Mouse (Mus musculus): ENCODE data around the gene Gm28038.

The Gm28038 gene

DNA sequence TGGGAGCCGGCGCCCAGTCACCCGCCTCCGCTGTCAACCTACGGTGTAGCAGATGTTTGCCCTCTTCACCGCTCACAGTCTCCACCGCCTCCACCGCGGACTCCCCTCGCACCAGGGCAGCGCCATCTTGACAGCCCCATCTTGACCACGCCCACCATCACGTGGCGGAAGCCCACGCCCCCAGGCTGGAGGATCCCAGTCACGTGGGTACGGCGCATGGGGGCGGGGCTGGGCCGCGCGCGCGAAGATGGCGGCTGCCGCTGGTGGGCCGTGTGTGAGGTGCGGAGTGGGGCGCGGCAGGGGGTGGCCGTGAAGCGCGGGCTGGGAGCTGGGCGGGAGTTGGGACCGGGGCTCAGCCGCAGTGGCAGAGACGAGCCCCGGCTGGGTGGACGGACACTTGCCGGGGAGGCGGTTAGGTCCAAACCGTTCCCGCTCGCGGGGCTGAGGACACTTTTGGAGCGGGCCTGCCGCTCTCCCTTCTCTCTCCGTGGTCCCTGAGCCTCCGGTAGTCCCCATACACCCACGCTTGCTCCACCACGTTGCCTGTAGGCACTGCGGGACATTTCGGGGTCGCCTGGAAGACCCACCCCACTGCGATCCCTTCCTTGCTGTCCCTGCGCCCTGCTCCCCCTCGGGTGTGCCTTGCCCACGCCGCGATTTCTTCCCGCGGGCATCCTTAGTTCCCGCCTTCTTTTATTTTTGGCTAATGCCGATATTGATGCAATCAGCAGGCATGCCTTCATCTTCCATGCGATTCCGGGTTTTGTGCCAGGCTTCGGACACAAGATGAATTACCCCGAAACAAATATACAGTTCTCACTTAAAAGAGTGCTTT lies 5.6 kb downstream of the Gm28038 start, which contains the start of the genes Dolk and Nup188:
Gene Dolk, minus strand, starts transcription at position 143 of the 835 bp plus-strand sequence.
Gene Nup188, plus strand, starts transcription at position 206 of the 835 bp plus-strand sequence.
- DNase-seq (ENCODE audit: low spot score), result peak; percentile 75

DNA sequence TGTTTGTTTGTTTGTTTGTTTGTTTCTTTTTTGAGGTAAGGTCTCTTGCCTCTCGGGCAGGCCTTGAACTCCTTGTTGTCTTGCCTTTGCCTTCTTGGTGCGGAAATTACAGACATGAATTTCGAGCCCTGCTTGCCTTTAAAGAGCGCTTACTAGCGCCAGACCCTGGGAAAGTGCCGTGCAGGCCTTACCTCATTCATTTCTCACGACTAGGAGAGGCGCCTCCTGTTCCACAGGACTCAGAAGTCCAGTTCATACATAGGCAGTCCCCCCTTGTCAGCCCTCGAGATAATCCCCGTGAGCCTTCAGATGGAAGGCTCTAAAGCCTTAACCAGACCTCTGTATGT lies 6.2 kb downstream of the Gm28038 start:
- no peak for DNase-seq (ENCODE audit: low spot score)

DNA sequence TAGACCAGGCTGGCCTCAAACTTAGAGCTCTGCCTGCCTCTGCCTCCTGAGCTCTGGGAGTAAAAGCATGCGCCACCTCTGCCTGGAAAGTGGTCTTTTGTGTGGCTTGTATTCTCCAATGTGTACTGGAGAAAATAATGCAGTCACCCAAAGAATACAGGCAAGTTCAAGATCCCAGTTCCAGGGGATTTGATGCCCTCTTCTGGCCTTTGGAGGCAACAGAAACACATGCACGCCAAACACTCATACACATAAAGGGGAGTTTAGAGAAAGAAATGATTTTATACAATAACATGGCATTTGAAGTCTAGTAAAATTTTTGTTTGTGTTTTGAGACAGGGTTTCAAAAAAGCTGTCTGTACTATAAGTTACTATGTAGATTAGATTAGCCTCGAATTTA lies 18.7 kb downstream of the Gm28038 start:
- no peak for DNase-seq (ENCODE audit: low spot score)

DNA sequence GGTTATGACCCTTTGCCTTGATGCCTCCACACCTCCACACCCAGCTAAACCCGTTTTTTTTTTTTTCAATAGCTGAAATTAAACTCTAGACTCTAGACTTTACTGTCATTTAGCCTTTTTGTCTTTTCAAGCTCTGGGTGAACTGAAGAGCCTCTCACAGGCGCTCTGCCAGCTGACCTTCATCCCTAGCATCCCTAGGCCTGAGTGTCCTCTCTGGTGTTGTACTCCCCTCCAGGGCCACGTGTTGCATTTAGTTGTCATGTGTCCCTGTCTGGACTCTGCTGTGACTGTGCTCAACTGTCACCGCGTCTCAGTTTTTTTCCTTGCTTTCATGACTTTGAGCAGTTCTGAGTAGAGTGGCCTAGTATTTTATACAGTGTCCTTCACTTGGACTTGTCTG lies 19.1 kb downstream of the Gm28038 start:
- no peak for DNase-seq (ENCODE audit: low spot score)

DNA sequence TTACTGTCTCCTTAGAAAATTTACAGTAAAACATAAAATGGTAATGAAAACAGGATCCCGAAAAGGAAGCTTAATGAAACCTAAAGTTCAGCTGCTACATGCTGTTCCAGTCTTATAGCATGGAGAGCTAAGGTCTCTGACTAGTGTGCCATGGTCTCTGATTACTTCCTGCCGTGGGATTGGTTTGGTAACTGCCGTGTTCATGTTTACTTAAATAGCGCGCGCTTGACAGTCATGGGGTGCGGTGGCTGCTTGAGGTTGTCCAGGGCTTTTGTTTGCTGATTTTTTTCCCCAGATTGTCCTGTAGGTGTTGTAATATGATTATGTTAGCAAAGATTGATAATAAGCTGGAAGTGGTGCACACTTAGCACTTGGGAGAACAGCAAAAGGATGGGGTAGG lies 25.2 kb downstream of the Gm28038 start:
- no peak for DNase-seq (ENCODE audit: low spot score)

DNA sequence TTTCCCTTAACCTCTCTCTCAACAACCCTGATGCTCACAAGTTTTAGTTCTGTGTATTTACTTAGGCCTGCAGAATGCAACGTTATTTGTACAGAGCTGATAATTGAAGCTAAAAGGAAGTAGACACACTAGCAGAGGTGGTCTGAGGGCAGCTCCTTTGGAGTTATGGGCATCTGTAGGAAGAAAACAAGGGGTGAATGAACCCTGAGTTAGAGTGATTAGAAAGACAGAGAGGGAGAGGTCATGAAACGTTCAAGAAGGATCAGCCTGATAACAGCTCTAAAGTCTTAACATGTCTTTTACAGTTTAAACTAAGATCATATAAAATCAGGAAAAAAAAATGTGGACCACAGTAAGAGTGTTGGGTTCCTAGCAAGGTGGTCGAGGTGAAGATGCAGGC lies 28.5 kb downstream of the Gm28038 start:
- DNase-seq (ENCODE audit: low spot score), result no peak

DNA sequence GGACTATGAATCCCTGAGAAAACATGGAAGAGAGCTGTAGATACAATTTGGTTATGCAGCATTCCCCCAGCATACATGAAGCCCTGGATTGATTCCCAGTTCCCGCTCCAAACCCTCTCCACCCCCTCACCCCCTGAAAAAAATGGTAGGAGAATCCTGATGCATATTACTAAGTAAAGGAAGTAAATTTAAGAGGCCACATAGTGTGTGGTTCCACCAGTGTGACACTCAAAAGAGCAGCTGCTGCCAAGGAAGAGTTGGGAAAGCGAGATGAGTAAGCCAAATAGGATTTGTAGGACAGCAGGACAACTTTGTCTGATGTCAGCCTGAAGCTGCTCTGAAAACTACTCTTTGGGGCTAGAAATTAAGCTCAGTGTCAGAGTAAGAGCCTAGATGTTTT lies 30.6 kb downstream of the Gm28038 start:
- no peak for DNase-seq (ENCODE audit: low spot score)

DNA sequence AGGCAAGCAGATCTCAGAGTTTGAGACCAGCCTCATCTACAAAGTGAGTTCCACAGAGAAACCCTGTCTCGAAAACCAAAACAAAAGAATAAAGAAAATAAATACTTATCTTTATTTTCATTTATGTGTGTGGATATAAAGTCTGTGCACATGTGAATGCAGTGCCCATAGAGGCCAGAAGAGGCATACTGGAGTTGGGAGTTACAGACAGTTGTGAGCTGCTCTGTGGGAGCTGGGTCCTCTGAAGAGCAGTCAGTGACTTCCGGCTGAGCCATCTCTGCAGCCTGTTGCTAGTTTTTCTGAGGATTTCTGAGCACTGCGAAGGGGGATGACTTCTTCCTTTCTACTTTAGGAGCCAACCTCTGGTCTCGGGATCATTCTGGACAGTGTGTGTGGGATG lies 35.3 kb downstream of the Gm28038 start:
- DNase-seq (ENCODE audit: low spot score), result no peak

DNA sequence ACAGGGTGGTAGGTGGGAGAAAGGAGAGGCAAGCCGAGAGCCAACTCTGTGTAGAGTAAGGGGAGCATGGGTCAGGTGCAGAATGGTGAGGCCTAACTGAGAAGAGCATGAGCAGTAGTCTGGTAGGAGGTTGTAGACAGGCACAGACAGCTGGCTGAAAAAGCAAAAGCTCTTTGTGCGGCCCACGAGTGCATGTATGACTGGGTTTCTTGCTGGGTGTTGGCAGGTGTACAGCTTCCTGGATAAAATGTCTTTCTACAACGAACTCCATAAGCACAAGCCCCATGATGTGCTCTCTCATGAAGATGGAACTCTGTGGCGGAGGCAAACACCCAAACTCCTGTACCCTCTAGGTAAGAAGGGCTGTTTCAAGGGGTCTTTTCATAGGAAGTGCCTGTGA lies 36.1 kb downstream of the Gm28038 start:
- DNase-seq (ENCODE audit: low spot score), result no peak

DNA sequence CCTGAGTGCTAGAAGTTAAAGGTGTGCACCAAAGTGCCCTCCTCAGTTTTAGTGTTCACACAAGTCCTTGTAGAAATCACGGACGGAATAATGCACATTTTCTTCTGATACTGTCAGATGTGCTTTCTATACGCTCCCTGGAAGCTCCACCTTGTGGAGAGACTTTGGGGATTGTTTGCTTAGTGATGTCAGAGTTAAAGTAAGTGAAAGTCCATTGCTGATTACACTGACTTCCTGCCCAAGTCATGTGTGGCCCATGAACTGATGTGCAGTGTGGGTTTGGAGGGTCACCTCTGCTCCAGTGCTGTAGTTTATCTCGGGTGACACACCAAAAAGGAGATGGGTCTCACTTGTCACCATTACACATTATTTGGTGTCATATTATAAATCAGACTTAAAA lies 38.4 kb downstream of the Gm28038 start:
- DNase-seq (ENCODE audit: low spot score), result no peak

DNA sequence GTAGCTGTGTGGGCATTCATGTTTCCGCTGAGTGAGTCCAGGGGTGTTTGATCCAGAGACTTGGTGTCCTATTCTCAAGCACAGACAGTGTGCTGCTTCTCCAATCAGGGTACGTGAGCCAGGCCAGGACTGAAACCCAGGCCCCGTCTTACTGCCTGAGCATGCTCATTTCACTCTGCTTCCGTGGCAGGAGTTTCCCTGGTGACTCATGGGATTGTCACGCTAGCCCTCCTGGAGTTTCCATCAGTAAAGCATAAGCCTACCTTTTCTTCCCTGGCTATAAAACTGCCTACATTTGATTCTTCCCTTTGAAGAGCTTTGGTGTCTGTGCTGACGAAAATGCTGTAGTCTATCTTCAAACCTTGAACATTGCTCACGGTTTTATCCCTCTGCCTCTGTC lies 42.3 kb downstream of the Gm28038 start:
- DNase-seq (ENCODE audit: low spot score), result no peak

DNA sequence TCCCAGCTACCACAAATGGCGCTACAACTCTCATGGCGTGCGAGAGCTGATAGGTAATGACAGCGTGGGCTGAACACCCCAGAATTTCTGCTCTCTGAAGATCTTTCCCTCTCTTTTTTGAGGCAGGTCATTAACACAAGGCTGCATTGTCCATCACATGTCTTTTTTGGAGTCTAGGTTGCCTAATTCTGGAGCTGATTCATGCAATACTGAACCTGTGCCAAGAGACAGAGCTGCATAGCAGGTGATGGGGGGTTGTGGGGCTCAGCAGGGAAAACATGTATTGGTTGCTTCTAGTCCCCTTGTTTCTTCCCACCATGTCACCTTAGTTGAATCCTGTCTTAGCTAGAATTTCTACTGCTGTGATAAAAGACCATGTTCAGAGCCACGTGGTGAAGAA lies 44.5 kb downstream of the Gm28038 start:
- no peak for DNase-seq (ENCODE audit: low spot score)

DNA sequence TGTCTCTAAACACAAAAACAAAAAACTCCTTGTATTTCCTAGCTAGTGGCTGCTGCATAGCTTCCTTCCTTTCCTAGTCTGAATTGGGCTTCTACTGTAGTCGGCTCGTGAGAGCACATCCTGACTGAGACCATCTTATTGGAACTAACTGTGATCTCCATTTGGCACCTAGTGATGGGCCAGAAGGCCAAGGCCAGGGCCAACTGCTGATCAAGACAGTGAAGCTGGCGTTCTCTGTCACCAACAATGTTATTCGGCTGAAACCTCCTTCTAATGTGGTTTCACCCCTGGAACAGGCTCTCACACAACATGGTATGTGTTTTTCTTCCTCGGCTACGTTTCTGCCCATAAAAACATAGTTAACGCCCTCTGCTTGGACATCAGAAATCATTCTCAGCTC lies 46.4 kb downstream of the Gm28038 start:
- DNase-seq (ENCODE audit: low spot score), result no peak

DNA sequence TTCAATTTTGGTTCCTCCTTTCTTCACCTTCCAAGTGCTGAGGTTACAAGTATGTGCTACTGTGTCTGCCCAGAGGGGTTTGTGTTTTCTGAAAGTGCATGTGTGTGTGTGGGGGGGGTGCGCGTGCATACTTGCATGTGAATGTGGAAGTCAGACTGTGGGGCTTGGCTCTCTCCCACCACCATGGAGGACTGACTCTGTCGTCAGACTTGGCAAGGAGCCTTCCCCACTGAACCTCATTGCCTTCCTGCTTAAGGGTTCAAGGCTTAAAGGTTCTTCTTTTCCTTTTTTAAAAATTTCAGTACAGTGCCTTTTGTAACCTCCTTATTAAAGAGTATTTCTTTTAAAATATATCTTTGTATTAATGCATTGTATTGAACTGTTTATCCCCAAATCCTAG lies 47.9 kb downstream of the Gm28038 start:
- DNase-seq (ENCODE audit: low spot score), result no peak

DNA sequence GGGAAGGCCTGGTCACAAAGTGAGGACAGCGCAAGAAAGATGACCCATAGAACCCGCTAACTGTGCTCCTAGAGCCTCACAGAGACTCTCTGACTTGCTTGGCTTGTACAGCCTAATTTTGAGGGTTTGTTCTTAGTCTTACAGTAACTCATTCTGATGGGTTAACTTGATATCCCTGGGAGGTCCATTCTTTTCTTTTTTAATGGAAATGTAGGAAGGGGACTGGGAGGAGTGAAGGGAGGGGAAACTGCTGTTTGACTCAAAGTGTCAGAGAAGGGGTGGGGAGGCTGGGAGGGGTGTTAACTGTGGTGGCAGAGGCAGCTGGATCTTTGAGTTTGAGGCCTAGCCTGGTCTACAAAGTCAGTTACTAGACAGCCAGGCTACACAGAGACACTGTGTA lies 54.5 kb downstream of the Gm28038 start:
- DNase-seq (ENCODE audit: low spot score), result no peak

DNA sequence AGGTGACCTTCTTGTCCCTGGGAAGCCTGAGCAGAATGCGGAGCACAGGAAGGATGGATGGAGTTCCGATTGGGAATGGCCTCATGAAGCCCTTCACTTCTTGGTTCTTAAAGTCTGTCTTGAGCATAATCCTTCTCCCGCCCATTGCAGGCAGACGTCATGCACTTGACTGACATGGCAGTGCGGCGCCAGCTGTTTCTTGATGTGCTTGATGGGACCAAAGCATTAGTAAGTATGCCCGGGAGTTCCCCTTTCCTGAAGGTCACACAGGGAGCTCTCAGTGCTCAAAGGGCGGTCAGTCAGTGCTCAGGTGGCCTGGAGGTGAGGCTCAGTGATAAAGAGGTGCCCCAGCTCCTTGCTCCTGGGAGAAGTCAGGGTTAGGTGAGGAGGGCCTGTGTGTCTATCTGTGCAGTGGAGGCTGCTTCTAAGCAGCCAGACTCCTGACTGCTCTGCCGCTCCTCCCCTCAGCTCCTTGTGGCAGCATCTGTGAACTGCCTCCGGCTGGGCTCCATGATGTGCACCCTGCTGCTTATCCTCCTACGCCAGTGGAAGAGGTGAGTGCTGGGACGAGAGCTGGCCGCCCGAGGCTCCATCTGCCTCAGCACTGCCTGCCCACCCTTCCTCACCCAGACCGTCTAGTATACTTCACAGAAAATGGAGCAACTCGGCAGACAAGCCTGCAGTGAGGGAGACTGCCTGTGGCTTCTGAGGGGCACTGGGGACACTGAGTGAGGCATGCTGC lies 55.5 kb downstream of the Gm28038 start:
- DNase-seq (ENCODE audit: low spot score), result no peak

DNA sequence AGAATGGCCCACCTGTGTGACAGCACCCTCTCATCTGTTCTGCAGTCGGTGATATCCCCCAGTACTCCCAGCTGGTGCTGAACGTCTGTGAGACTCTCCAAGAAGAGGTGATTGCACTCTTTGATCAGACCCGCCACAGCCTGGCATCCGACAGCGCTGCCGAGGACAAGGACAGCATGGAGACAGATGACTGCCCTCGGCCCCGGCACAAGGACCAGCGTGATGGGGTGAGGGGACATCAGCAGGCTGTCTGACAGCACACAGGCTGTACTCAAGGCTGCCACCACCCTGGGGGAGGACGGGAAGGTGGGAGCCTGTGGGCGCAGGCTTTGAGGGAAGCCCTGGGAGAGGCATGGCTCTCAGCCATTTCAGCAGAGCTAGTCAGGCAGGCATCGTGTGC lies 56.3 kb downstream of the Gm28038 start:
- no peak for DNase-seq (ENCODE audit: low spot score)

DNA sequence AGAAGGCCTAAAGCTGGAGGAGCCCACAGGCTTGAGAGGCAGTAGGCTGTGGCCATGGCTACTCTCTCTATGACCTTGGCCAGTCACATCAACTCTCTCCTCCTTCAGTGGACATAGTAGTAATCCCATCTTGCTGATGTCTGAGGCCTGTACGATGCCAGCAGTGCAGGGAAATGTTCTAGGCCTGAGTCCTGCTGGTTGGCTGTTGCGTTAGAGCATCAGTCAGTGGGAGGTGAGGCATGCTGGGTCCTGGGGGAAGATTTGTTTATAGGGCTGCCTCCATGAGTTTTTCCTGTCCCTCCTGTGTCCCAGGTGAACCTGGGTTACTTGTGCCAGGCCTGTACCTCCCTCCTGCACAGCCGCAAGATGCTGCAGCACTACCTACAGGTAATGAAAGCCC lies 61.2 kb downstream of the Gm28038 start:
- no peak for DNase-seq (ENCODE audit: low spot score)

DNA sequence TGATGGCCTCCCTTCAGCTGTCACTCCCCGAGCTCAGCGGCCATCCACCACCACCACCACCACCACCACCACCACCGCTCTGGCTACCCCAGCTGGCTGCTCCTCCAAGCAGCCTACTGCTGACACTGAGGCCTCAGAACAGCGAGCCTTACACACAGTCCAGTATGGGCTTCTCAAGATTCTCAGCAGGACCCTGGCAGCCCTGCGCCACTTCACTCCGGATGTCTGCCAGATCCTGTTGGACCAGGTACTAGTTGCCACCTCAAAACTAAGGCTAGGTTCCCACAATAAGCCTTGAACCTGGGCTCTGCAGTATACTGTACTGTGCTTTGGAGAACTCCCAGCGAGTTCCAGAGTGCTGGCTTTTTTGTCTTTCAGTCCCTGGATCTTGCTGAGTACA lies 61.7 kb downstream of the Gm28038 start:
- DNase-seq (ENCODE audit: low spot score), result no peak

DNA sequence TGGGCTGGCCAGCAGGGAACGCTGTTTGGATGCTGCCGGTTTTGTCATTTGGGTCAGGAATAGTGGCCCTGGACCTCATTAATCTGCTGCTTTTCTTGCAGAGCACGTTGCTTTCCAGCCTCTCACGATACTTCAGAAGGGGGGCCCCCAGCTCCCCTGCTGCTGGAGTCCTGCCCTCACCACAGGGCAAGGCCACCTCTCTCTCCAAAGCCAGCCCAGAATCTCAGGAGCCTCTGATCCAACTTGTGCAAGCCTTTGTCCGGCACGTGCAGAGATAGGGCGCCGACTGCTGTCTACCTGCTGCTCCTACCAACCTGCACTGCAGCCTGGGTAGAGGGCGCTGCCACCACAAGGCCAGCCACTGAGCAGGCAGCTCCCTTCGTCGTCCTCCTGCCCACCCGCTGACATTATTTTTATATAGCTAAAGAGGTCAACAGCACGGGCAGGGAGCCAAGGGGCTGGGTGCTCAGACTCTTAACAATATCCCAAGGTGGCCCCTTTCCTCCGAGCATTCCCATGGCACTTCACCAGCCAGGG lies 62.8 kb downstream of the Gm28038 start:
- DNase-seq (ENCODE audit: low spot score), result no peak

DNA sequence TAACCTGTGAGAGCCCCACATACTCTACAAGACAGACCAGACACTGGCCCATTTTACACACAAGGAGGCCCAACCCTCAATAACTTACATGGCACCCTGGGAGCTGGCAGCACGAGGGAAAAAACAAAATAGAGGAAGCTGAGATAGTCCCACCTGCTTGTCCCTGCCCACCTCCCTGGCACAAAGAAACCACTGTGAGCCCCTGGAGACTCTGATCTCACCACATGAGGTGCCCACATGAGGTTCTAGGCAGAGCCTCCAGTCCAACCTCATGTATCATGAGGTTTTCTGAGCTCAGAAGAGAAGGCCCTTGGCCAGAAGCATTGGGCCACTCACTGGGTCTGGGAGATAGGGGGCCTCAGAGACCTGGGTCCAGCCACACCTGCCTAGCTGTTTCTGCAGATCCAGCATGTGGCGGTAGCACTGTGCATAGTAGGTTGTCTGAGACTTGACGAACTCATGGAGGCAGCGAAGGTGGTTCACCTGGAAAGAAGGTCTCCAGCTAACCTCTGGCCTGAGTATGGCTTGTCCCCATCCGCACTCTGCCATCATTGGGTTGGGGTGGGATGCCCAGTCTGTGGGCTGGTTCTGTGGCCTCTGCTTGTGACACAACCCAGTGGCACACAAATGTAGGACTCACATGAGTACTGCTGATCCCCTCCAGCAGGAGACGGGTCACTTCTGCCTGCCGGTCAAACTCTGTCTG lies 65.3 kb downstream of the Gm28038 start:
- DNase-seq (ENCODE audit: low spot score), result no peak

DNA sequence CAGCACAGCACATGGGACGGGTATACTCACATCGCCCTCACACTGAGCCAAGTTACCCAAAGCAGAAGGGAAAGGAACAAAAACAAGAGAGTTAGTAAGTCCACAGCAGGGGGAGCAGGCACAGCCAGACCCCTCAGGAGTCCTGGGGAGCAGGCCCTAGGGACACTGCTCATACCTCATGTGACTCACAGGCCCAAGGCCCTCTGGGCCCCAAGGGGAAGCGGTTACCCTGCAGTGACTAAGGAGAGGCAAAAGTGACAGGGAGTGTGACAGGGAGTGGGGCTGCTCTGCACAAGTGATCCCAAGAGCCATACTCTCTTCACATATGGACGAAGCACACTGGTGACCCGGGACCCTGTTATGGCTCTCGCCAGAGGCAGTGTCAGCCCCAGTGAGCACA lies 68.4 kb downstream of the Gm28038 start:
- DNase-seq (ENCODE audit: low spot score), result no peak
